Mouse (Mus musculus) testis, adult 2 months (tissue): Measurements from ENCODE around the gene Gm3646. TPM values are rescaled to one million over a fixed set of nuclear protein-coding genes. Genes with fewer than 3 reads are reported as not detected.

Source experiments
- H3K27ac ChIP-seq: fragments of 200-500 bp; 2 replicates; pipeline ENCODE4 v1.5.1; 2012; ENCODE audit warnings: low read depth, low read length; ENCODE audit not compliant: control insufficient read depth, insufficient read depth
- H3K27me3 ChIP-seq: fragments of 200-500 bp; 2 replicates; pipeline ENCODE4 v1.6.1; 2012; ENCODE audit warnings: mild to moderate bottlenecking, low read length, moderate library complexity; ENCODE audit not compliant: control insufficient read depth, insufficient read depth
- H3K36me3 ChIP-seq: fragments of 200-500 bp; 2 replicates; pipeline ENCODE4 v1.6.1; 2012; ENCODE audit warnings: mild to moderate bottlenecking, low read length; ENCODE audit not compliant: control insufficient read depth, insufficient read depth
- H3K4me1 ChIP-seq: fragments of 200-500 bp; 2 replicates; pipeline ENCODE4 v1.6.1; 2012; ENCODE audit warnings: low read length; ENCODE audit not compliant: control insufficient read depth, insufficient read depth
- H3K4me3 ChIP-seq: fragments of 200-500 bp; 2 replicates; pipeline ENCODE4 v1.5.1; 2012; ENCODE audit warnings: low read depth, mild to moderate bottlenecking, low read length, moderate library complexity, mixed read lengths; ENCODE audit not compliant: control insufficient read depth
- CTCF ChIP-seq: fragments of 200-500 bp; IDR thresholded peaks from 2 replicates; pipeline ENCODE4 v1.5.1; 2012; ENCODE audit warnings: low read depth, mild to moderate bottlenecking, inconsistent platforms, low read length, moderate library complexity; ENCODE audit not compliant: control insufficient read depth, insufficient read depth, insufficient replicate concordance
- POLR2A ChIP-seq: fragments of 200-500 bp; IDR thresholded peaks from 2 replicates; pipeline ENCODE4 v1.6.1; 2012; ENCODE audit warnings: low read depth, mild to moderate bottlenecking, inconsistent platforms, low read length, moderate library complexity; ENCODE audit not compliant: control insufficient read depth
- polyA plus RNA-seq: library from polyadenylated mRNA; depleted of rRNA; stranded (reverse); fragments of >200 nt; gene quantifications from 2 replicates; pipeline ENCODE4 v1.2.3, GENCODE M21; 2012

Gene Gm3646
- polyA plus RNA-seq, 1 experiment = not detected

DNA sequence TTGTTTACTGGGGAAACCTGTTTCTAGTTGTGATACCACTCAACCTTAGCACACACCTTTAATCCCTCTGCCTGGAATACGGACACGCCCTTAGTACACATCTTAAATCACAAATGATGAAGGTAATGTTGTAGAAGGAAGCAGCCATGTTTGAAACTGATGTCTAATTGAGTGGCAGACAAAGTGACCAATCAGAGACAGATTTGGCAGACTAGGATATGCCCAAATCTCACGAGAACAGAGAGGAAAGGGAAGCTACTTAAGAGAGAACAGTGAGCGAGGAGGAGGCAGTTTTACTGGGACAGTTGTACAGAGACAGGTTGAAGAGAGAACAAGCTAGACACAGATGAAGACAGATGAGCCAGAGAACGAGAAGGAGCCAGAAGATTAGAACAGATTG, 10.6 kb upstream of the Gm3646 start:
- Histone ChIP-seq H3K27ac (no peak overlapping the region), H3K4me3 (no peak overlapping the region), H3K27me3 (no peaks in the 10 kb centered on the region), H3K4me1 (peaks cover 6% of the 10 kb centered on the region), H3K36me3 (no peaks in the 10 kb centered on the region)
- TF ChIP-seq CTCF (no peak), POLR2A (no peak)

DNA sequence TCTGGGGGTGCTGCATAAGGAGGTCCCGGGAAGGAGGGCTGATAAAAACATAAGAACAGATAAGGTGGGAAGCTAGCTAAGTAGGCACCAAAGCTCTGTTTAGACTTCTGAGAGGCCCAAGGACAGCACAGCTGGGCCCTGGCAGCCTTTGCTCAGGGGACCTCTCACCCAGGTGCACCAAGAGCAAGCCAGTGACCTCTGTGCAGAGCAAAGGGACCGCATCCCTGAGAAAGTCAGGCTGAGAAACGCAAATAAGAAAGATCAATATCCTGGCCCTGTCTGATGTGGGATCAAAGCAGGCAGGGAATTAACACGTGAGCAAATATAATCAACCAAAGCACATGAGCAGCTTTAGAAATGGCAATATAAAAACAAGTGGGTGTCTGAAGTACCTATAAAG, 7.9 kb upstream of the Gm3646 start:
- no peak for TF ChIP-seq CTCF
- no peak for TF ChIP-seq POLR2A

DNA sequence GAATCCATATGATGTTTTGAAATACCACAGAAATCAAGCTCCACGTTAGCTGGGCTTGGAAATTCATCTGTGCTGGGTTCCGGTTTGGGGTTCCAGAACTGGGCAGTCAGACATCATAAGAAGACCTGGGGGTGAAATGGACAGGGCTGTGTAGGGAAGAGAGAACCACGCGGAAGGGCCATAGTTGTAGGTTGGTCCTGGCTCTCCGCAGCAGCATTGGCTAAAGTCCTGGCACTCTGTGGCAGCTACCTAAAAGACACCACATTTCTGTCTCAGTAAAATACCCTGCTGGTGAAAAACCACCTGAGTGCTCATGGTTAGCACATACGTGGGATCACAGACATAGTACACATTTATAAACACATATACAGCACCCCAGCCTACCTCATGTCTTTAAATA, 343 bp downstream of the Gm3646 start:
- TF ChIP-seq POLR2A = no peak
- TF ChIP-seq CTCF = no peak

More for the DNA sequence above, 7.9 kb upstream of the Gm3646 start:
- H3K4me3 ChIP-seq = no peak overlapping the region
- H3K27me3 ChIP-seq = no peaks in the 10 kb centered on the region
- peaks cover 6% of the 10 kb centered on the region for H3K4me1 ChIP-seq
- no peak overlapping the region for H3K27ac ChIP-seq
- no peaks in the 10 kb centered on the region for H3K36me3 ChIP-seq

DNA sequence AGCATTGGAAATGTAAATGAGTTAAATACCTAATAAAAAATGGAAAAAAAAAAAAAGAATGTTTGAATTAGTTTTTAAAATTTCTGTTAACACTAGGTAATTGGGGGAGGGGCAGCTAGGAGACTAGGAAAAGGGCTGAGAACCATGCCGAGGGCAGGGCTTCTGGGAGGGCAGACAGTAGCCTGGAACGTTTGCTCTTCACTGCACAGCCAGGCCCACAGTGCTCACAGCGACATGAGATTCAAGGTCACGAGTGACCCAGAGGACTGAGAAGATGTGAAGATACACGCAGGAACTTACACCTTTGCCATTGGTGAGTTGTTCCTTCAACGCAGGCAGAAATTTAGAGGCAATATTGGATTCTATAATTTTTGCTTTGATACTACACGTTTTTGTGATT, 2.2 kb downstream of the Gm3646 start:
- no peak overlapping the region for H3K4me3 ChIP-seq
- TF ChIP-seq CTCF (no peak), POLR2A (no peak)
- no peak overlapping the region for H3K27ac ChIP-seq
- no peaks in the 10 kb centered on the region for H3K36me3 ChIP-seq
- no peaks in the 10 kb centered on the region for H3K27me3 ChIP-seq
- no peaks in the 10 kb centered on the region for H3K4me1 ChIP-seq

More for the DNA sequence above, 343 bp downstream of the Gm3646 start:
- Histone ChIP-seq H3K4me3 (no peak overlapping the region), H3K36me3 (no peaks in the 10 kb centered on the region), H3K27me3 (no peaks in the 10 kb centered on the region), H3K27ac (no peak overlapping the region), H3K4me1 (no peaks in the 10 kb centered on the region)

DNA sequence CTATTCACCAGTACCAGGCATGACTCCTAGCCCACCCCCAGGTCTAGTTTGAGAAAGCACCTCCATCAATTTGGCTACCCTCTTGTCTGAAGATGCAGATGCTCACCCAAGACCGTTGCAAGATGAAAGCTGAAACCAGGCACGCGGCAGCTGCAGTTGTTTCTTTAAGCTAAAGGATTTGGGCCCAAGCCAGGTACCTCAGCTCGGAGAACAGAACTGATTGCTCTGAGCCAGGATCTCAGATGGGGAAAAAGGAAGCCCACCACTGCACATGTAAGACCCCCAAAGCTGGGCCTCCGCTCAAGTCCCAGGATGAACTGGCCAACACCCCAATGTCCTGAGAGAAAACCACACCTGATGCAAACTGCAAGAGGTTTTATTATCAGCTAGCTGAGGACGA, 7.6 kb downstream of the Gm3646 start:
- TF ChIP-seq CTCF (no peak), POLR2A (no peak)
- Histone ChIP-seq H3K36me3 (no peaks in the 10 kb centered on the region), H3K27me3 (no peaks in the 10 kb centered on the region)

DNA sequence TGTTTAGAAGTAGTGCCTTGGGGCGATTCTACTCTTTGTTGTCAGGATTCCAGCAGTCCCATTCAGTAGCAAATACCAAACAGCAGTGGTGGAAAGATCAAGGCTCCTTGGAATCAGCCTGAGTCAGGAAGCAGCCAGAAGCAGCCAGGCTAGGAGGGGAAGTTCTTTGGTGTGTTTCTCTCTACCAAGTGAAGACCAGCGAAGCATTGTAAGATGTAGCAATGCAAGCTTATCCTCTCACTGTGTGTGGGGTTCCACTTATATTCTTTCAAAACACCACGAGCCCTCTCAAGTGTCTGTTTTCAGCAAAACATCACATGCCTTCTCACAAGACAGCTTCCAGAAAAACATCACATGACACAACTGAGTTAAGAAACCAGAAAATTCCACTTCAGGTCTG, 8.4 kb downstream of the Gm3646 start:
- Histone ChIP-seq H3K27me3 (no peaks in the 10 kb centered on the region), H3K27ac (no peak overlapping the region), H3K36me3 (no peaks in the 10 kb centered on the region), H3K4me3 (no peak overlapping the region), H3K4me1 (no peaks in the 10 kb centered on the region)
- no peak for TF ChIP-seq CTCF
- no peak for TF ChIP-seq POLR2A

More for the DNA sequence above, 7.6 kb downstream of the Gm3646 start:
- no peak overlapping the region for H3K4me3 ChIP-seq
- no peaks in the 10 kb centered on the region for H3K4me1 ChIP-seq
- H3K27ac ChIP-seq = 0 out of 2 replicates have a peak overlapping the region, but pooled peaks have one; percentile 3

DNA sequence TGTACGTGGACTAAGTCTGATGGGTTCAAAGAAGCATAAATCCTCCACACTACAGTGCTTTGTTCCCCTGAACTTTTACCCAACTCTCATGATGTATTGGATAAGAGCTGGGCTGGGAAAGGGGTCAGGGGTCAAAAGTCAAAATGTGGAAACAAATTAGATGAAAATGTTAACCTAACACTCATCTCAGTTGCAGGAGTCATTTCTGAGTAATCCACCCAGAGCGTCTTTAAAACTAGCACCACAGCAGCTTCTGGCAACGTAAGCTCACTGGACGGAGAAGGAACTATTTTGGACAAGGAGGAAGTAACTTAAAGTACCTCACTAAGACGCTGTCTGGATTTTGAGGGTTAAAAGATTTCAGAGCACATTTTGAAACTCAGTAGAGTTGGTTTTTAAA, 20.5 kb downstream of the Gm3646 start:
- Histone ChIP-seq H3K36me3 (no peaks in the 10 kb centered on the region), H3K4me1 (no peaks in the 10 kb centered on the region), H3K27me3 (no peaks in the 10 kb centered on the region), H3K27ac (no peak overlapping the region), H3K4me3 (no peak overlapping the region)
- TF ChIP-seq POLR2A = no peak
- no peak for TF ChIP-seq CTCF

DNA sequence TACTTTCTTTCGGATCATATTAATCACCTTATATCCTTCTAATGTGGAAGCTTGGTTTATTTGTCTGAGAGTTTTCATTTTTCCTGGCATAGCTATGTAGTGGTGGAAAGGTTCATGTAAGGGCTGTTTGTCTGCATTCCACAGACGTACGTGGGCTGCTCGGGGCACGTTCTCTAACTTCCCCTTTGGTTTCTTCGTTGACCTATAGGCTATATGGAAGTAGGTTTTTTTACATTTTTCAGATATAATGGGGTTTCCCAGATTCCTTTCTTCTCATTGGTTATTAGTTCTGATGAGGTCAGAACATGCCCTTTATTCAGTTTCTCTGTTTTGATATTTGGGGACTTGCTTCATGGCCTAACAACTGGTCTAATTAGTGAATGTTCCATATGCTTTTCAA, 23.3 kb downstream of the Gm3646 start:
- no peak overlapping the region for H3K27ac ChIP-seq
- TF ChIP-seq POLR2A = no peak
- TF ChIP-seq CTCF = no peak
- peaks cover 3% of the 10 kb centered on the region; the same call in 1 of the 2 replicates for H3K4me1 ChIP-seq
- no peaks in the 10 kb centered on the region for H3K27me3 ChIP-seq
- no peaks in the 10 kb centered on the region for H3K36me3 ChIP-seq
- H3K4me3 ChIP-seq = no peak overlapping the region
